Mouse (Mus musculus) gastrocnemius, postnatal 4 days (tissue): Measurements from ENCODE around the gene 1700067K01Rik. TPM values are rescaled to one million over a fixed set of nuclear protein-coding genes. Genes with fewer than 3 reads are reported as not detected.

Experiments used
- DNase-seq, 2 experiments: peaks; one replicate each; pipeline ENCODE4 v3.0.0; 2021 to 2022; ENCODE audit warnings: low spot score in 2 of 2, mixed read lengths in 2 of 2
- total RNA-seq, 2 experiments: library from RNA; stranded (reverse); gene quantifications; 2 replicates each; pipeline ENCODE4 v1.2.3; 2021

1700067K01Rik gene
- total RNA-seq, 2 experiments from 2014 or later: 0.44 TPM; not detected in 1

- DNase-seq: peak; percentile 61 to 79
Measured at GRCm38 (mm10) chr8:84010625-84011611, 9.6 kb downstream of the 1700067K01Rik start.

GRCm38 (mm10) chr8:84011705-84012498, 10.6 kb downstream of the 1700067K01Rik start, which contains the start of gene 2210011C24Rik:
Gene 2210011C24Rik, minus strand, starts transcription at chr8:84012171.
- no peak for DNase-seq

GRCm38 (mm10) chr8:84012499-84013165, 11.3 kb downstream of the 1700067K01Rik start:
- DNase-seq: no peak

GRCm38 (mm10) chr8:84015833-84016232, 14.5 kb downstream of the 1700067K01Rik start:
- DNase-seq: no peak

GRCm38 (mm10) chr8:84019738-84020137, 18.4 kb downstream of the 1700067K01Rik start:
- DNase-seq: no peak

GRCm38 (mm10) chr8:84021096-84021495, 19.8 kb downstream of the 1700067K01Rik start, which contains the start of gene Palm3:
Gene Palm3, plus strand, starts transcription at chr8:84021471.
- DNase-seq: no peak

- peak in 1 of 2 experiments; percentile 6 for DNase-seq
Measured at GRCm38 (mm10) chr8:84021569-84021968, 20.3 kb downstream of the 1700067K01Rik start.

- DNase-seq: peak in 1 of 2 experiments; percentile 53
Measured at GRCm38 (mm10) chr8:84023085-84023484, 21.8 kb downstream of the 1700067K01Rik start.

- DNase-seq: no peak
Measured at GRCm38 (mm10) chr8:84023631-84024030, 22.3 kb downstream of the 1700067K01Rik start.

- DNase-seq: peak in 1 of 2 experiments; percentile 64
Measured at GRCm38 (mm10) chr8:84024171-84024570, 22.9 kb downstream of the 1700067K01Rik start.

- peak in 1 of 2 experiments; percentile 62 for DNase-seq
Measured at GRCm38 (mm10) chr8:84025863-84026262, 24.6 kb downstream of the 1700067K01Rik start.

GRCm38 (mm10) chr8:84027449-84027848, 26.1 kb downstream of the 1700067K01Rik start:
- no peak for DNase-seq

- DNase-seq: no peak
Measured at GRCm38 (mm10) chr8:84029272-84029671, 28.0 kb downstream of the 1700067K01Rik start.

GRCm38 (mm10) chr8:84032777-84033176, 31.5 kb downstream of the 1700067K01Rik start:
- no peak for DNase-seq

- peak in 1 of 2 experiments; percentile 25 for DNase-seq
Measured at GRCm38 (mm10) chr8:84038015-84038414, 36.7 kb downstream of the 1700067K01Rik start.

GRCm38 (mm10) chr8:84039050-84039449, 37.7 kb downstream of the 1700067K01Rik start:
- DNase-seq: peak in 1 of 2 experiments; percentile 72

- peak; percentile 46 to 73 for DNase-seq
Measured at GRCm38 (mm10) chr8:84042066-84042947, 41.0 kb downstream of the 1700067K01Rik start, which contains the start of gene Il27ra. Gene Il27ra, minus strand, starts transcription at chr8:84042589.

GRCm38 (mm10) chr8:84042948-84043342, 41.6 kb downstream of the 1700067K01Rik start:
- DNase-seq: no peak

- no peak for DNase-seq
Measured at GRCm38 (mm10) chr8:84044103-84044502, 42.8 kb downstream of the 1700067K01Rik start.

GRCm38 (mm10) chr8:84044900-84045299, 43.6 kb downstream of the 1700067K01Rik start, which contains the start of gene Rln3:
Gene Rln3, minus strand, starts transcription at chr8:84045000.
- DNase-seq: no peak
